Mouse (Mus musculus) kidney, postnatal 0 days (tissue): ENCODE measurements at regions not wholly inside any gene's neighbourhood (a gene's known extent, or its start where the extent isn't known, plus 50 kb on each side); places are given as distances from the start of the nearest gene placed in this dataset.
A peak's percentile ranks its signal among the peaks of the same experiment; 100 is the strongest.

Experiments
- ATAC-seq: fragments of 200-750 bp; cut with Nextera tagmentation; replicated peaks from 2 replicates; pipeline ENCODE4 v1.8.0; 2017; ENCODE audit warnings: low read depth, moderate number of reproducible peaks, moderate TSS enrichment, moderate library complexity; ENCODE audit not compliant: low FRiP score
- DNase-seq: peaks from one replicate; pipeline ENCODE4 v3.0.0-alpha.2; 2016; ENCODE audit warnings: low spot score
- H3K27ac ChIP-seq: fragments of 300-500 bp; sonication (generic); 2 replicates; pipeline ENCODE4 v1.5.1; 2014; ENCODE audit warnings: mild to moderate bottlenecking
- H3K27me3 ChIP-seq: fragments of 300-500 bp; sonication (generic); 2 replicates; pipeline ENCODE4 v1.6.1; 2014; ENCODE audit warnings: low read length, mixed read lengths; ENCODE audit not compliant: insufficient read depth
- H3K36me3 ChIP-seq: fragments of 300-500 bp; sonication (generic); 2 replicates; pipeline ENCODE4 v1.6.1; 2014; ENCODE audit warnings: low read length, mixed read lengths; ENCODE audit not compliant: insufficient read depth
- H3K4me1 ChIP-seq: fragments of 300-500 bp; sonication (generic); replicated peaks from 2 replicates; pipeline ENCODE4 v1.6.1; 2014; ENCODE audit warnings: antibody characterized with exemption, low read length, mixed read lengths; ENCODE audit not compliant: insufficient read depth
- H3K4me2 ChIP-seq: fragments of 300-500 bp; sonication (generic); 2 replicates; pipeline ENCODE4 v1.6.1; 2014; ENCODE audit warnings: mild to moderate bottlenecking, low read length, moderate library complexity, mixed read lengths
- H3K4me3 ChIP-seq: fragments of 300-500 bp; sonication (generic); replicated peaks from 2 replicates; pipeline ENCODE4 v1.5.1; 2014; ENCODE audit warnings: low read depth, low read length
- H3K9ac ChIP-seq: fragments of 300-500 bp; sonication (generic); 2 replicates; pipeline ENCODE4 v1.6.1; 2014; ENCODE audit warnings: low read depth, low read length
- H3K9me3 ChIP-seq: fragments of 300-500 bp; sonication (generic); replicated peaks from 2 replicates; pipeline ENCODE4 v1.6.1; 2016; ENCODE audit warnings: low read length, inconsistent platforms, mixed read lengths
- CTCF ChIP-seq: IDR thresholded peaks from 2 replicates; pipeline ENCODE4 v1.5.1; 2016; ENCODE audit warnings: antibody characterized with exemption, low read depth, mild to moderate bottlenecking, moderate library complexity
- WGBS: fragments of 180-500 bp; shearing (Covaris S2); extraction: QIAGEN DNeasy Blood & Tissue Kit; methylation state at CpG from one replicate; pipeline ENCODE4 v1.1.7; 2014; 5-methylcytosine and 5-hydroxymethylcytosine counted together

DNA sequence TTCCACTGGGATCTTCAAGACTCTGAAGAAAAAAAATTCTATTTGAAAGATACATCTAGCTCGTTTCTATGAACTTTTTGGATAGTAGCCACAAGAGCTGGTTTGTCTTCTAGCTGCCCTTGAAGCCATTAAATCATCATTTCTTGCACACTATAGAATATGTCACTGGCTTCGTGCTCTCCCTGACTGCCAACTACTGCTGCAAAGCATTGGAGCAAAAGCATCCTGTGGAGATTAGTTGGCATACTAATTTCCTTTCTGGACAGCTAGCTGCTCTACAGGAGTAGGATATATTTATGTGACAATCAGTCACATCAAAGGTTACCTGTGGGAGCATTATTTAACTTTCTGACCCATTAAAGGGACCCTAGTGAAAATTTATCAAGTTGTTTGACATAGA is 243.1 kb downstream of the Pdgfc start:
- no peak overlapping the region for H3K9ac ChIP-seq
- no peak overlapping the region for H3K4me3 ChIP-seq
- no peak overlapping the region for H3K27ac ChIP-seq
- no peaks in the 10 kb centered on the region for H3K36me3 ChIP-seq
- no peaks in the 10 kb centered on the region for H3K9me3 ChIP-seq
- 19% methylated on average over 2 of the region's 2 CpGs for WGBS
- no peak overlapping the region for H3K4me2 ChIP-seq
- H3K27me3 ChIP-seq = no peaks in the 10 kb centered on the region
- ATAC-seq = no peak
- no peaks in the 10 kb centered on the region for H3K4me1 ChIP-seq
- TF ChIP-seq CTCF = no peak
- DNase-seq = no peak

- H3K4me2 ChIP-seq = no peak overlapping the region
- H3K9me3 ChIP-seq = no peaks in the 10 kb centered on the region
- H3K27me3 ChIP-seq = no peaks in the 10 kb centered on the region
- no peak overlapping the region for H3K27ac ChIP-seq
- no peak for DNase-seq
- no peaks in the 10 kb centered on the region for H3K36me3 ChIP-seq
- 98% methylated on average over 2 of the region's 2 CpGs for WGBS
- TF ChIP-seq CTCF = no peak
- no peak overlapping the region for H3K9ac ChIP-seq
- no peak for ATAC-seq
- no peaks in the 10 kb centered on the region for H3K4me1 ChIP-seq
- H3K4me3 ChIP-seq = no peak overlapping the region
These were observed 253.5 kb downstream of the Pdgfc start for GRCm38 (mm10) chr3:81289762-81290161.

- no peaks in the 10 kb centered on the region for H3K36me3 ChIP-seq
- TF ChIP-seq CTCF = no peak
- ATAC-seq (no peak), DNase-seq (peak; percentile 35)
- H3K9me3 ChIP-seq = no peaks in the 10 kb centered on the region
- no peaks in the 10 kb centered on the region for H3K4me1 ChIP-seq
- no peak overlapping the region for H3K9ac ChIP-seq
- no peak overlapping the region for H3K27ac ChIP-seq
- WGBS = 16% methylated on average over 2 of the region's 2 CpGs
- H3K4me3 ChIP-seq = no peak overlapping the region
- H3K27me3 ChIP-seq = no peaks in the 10 kb centered on the region
- H3K4me2 ChIP-seq = no peak overlapping the region
These were observed 256.2 kb downstream of the Pdgfc start for GRCm38 (mm10) chr3:81292404-81292803.

DNA sequence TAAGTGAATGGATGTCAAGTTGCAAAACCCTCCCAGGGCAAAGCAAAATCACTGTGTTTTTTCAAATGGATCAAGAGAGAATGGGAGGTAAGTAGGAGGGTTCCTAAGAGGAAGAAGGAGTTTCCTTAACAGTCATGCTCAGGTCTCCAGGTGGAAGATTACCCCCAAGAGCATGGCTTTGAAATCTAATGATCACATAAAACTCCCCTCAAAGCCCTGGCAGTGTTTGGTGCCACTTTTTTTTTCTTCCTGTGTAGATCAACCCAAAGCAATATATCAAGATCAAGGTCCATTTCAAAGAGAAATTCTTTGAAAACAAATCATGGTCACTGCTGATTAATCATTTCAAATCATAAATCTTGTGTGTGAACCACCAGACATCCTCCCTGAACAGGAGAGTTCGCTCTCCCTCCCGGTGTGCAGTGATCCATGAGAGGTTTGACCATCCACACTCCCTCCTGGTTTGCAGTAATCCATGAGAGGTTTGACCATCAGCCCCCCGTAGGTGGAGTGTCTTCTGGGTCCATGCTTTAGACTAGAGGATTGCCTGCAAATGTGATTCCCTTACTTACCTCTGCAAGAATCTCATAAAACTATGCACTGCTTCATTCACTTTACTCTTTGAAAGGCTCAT is 257.1 kb downstream of the Pdgfc start:
- H3K27me3 ChIP-seq = no peaks in the 10 kb centered on the region
- H3K9me3 ChIP-seq = no peaks in the 10 kb centered on the region
- 25% methylated on average over 3 of the region's 3 CpGs for WGBS
- H3K27ac ChIP-seq = no peak overlapping the region
- H3K4me3 ChIP-seq = no peak overlapping the region
- no peaks in the 10 kb centered on the region for H3K4me1 ChIP-seq
- no peak overlapping the region for H3K4me2 ChIP-seq
- no peak overlapping the region for H3K9ac ChIP-seq
- TF ChIP-seq CTCF = peak; percentile 1; the same call in 1 of the 2 replicates
- H3K36me3 ChIP-seq = no peaks in the 10 kb centered on the region
- DNase-seq (peak; percentile 88), ATAC-seq (peak; percentile 94)

DNA sequence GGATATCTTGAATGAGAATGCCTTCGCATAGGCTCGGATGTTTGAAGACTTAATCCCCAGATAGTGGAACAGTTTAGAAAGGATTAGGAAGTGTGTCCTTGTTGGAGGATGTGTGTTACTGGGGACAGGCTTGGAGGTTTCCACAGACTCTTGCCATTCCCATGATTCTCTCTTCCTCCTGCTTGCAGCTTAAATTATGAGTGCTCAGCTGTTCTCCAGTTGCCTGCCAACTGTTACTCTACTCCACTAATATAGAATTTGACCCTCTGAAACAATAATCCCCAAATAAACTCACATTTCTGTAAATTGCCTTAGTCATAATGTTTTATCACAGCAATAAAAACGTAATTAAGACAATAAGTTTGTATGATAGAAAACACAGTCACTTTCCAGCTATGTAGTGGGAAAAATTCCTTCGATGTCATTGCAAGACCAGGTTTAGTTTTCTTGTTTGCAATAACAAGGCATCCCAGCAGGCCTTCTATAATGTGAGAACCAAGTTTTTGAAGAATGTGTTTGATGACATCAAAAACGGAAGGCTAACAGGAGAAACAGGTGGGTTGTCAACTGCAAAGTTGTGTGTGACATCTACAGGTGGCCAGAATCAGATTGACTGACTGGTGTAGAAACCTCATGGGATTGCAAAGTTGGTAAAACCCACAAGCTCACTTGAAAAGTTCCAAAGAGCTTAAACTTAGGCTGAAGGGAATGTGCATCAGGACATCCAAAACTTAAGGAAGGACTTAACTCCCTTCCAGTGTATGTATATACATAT is 268.0 kb downstream of the Pdgfc start:
- Histone ChIP-seq H3K4me3 (no peak overlapping the region), H3K27me3 (no peaks in the 10 kb centered on the region), H3K4me2 (no peak overlapping the region), H3K36me3 (no peaks in the 10 kb centered on the region), H3K4me1 (no peaks in the 10 kb centered on the region), H3K27ac (no peak overlapping the region), H3K9me3 (no peaks in the 10 kb centered on the region), H3K9ac (no peak overlapping the region)
- WGBS = 86% methylated on average over 5 of the region's 5 CpGs
- ATAC-seq (no peak), DNase-seq (no peak)
- TF ChIP-seq CTCF = no peak

DNA sequence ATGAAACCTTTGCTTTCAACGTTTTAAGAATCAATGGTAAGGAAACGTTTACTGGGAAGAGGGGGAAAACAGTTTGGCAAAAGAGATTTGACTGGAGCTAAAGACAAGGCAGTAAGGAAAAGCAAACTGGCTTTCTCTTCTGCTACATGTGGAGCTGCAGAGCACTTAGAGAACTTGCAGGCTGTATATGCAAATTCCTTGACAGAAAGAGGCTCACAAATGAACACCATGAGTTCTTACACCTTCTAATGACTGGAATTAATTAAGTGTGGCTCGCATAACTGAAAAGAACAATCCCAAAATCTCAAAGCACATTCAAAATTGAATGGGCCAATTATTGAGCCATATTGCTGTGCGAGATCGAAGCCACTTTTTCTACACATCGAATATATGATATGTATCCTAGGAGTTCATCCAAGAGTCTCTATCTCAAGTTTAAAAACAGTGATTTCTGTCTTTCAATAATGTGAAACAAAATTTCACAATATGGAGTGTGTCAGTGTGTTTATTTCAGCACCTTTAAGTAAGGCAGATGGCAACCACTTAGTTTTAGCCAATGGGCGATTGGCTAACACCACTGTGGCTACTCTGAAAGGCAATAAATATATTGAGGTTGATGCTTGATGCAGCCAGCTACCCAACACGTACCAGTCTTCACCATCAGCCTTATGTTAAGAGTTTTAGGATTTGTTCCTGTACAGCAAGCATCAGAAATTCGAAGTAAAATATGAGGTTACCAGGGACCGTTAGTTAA is 269.4 kb downstream of the Pdgfc start:
- no peak for TF ChIP-seq CTCF
- H3K36me3 ChIP-seq = no peaks in the 10 kb centered on the region
- H3K4me2 ChIP-seq = no peak overlapping the region
- WGBS = 84% methylated on average over 10 of the region's 10 CpGs
- DNase-seq = no peak
- ATAC-seq = no peak
- H3K9ac ChIP-seq = no peak overlapping the region
- H3K27me3 ChIP-seq = no peaks in the 10 kb centered on the region
- no peaks in the 10 kb centered on the region for H3K4me1 ChIP-seq
- H3K27ac ChIP-seq = no peak overlapping the region
- H3K4me3 ChIP-seq = no peak overlapping the region
- H3K9me3 ChIP-seq = no peaks in the 10 kb centered on the region
